Mouse (Mus musculus) CH12.LX (cell line): ENCODE measurements around the gene Zcchc7.

Source experiments
- E2F4 ChIP-seq: IDR thresholded peaks from 2 replicates; pipeline ENCODE4 v1.6.1; 2011; ENCODE audit warnings: low read depth, low read length, improper control_type of control experiment; ENCODE audit not compliant: insufficient replicate concordance
- ETS1 ChIP-seq: conservative IDR thresholded peaks from 2 replicates; pipeline ENCODE4 v1.6.1; 2012; ENCODE audit warnings: low read depth, mild to moderate bottlenecking, inconsistent platforms, low read length, improper control_type of control experiment, moderate library complexity
- MEF2A ChIP-seq: IDR thresholded peaks from 2 replicates; pipeline ENCODE4 v1.6.1; 2014; ENCODE audit warnings: low read depth, mild to moderate bottlenecking, inconsistent platforms, low read length, improper control_type of control experiment, borderline replicate concordance
- NRF1 ChIP-seq: IDR thresholded peaks from 2 replicates; pipeline ENCODE4 v1.6.1; 2014; ENCODE audit warnings: low read depth, mild to moderate bottlenecking, inconsistent platforms, low read length, improper control_type of control experiment, moderate library complexity
- POLR2A ChIP-seq: IDR thresholded peaks from 2 replicates; pipeline ENCODE4 v1.6.1; 2011; ENCODE audit warnings: low read depth, mild to moderate bottlenecking, improper control_type of control experiment, low read length
- POLR2AphosphoS2 ChIP-seq: IDR thresholded peaks from 2 replicates; pipeline ENCODE4 v1.6.1; 2011; ENCODE audit warnings: low read depth, low read length, improper control_type of control experiment
- SIN3A ChIP-seq: IDR thresholded peaks from 2 replicates; pipeline ENCODE4 v1.6.1; 2012; ENCODE audit warnings: low read length, improper control_type of control experiment, inconsistent platforms

GRCm38 (mm10) chr4:44931732-44932131, 176.1 kb downstream of the Zcchc7 start:
- no peak for TF ChIP-seq MEF2A
- TF ChIP-seq E2F4, result no peak
- no peak for TF ChIP-seq POLR2AphosphoS2
- TF ChIP-seq NRF1, result no peak
- no peak for TF ChIP-seq POLR2A
- TF ChIP-seq SIN3A, result no peak
- TF ChIP-seq ETS1, result no peak
